In the genomic region with DNA sequence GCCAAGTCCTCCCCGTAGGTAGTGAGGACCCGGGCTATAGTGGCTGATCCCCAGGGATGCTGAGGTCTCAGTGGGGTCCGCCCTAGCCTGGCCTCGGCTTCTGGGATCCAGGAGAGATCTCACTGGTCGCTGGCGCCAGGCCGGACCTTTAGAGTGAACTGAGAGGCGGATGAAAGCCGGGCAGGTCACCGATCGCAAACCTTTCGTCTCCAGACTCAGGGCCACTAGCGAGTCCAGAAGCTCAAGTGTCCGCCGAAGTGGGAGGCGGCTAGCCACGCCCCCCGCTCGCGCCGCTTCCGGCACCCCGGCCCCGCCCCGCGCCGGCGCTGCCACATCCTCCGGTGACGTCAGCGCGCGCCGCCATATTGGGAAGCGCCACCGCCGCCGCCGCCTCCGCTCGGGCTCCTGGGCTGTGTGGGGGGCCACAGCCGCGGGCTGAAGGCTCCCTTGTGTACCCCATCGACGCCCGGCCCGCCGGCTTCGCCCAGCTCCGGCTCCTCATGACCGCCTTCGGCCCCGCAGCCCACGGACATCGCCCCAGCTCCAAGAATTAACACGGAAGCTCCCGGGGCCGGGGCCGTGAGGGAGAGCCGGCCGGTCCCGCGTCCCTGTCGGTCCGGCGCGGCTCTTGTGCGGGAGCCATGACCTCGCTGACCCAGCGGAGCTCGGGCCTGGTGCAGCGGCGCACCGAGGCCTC, we compare ENCODE assay signal across 8 mouse cellular contexts. TPM values are rescaled to one million over a fixed set of nuclear protein-coding genes. Genes with fewer than 3 reads are reported as not detected.
DNase-seq lines count a peak whose midpoint lies in the region; ATAC-seq lines count a peak whose summit lies in the region.

A gene (plus strand): TSS at position 360 of the 697 bp plus-strand sequence.

- ATAC-seq in hindbrain, embryonic 13.5 days (ENCODE audit: low FRiP score), result peak; percentile 96

- WGBS in hindbrain, embryonic 13.5 days, result under 1% methylated on average over 72 of the region's 74 CpGs

- peaks cover 37% of the 10 kb centered on the region for H3K4me1 ChIP-seq in hindbrain, embryonic 13.5 days (replicated peaks)

- peak within 1 kb of the TSS; percentile 94 for H3K9ac ChIP-seq in hindbrain, embryonic 13.5 days

- peak within 1 kb of the TSS; percentile 74 for H3K4me2 ChIP-seq in hindbrain, embryonic 13.5 days

- H3K27ac ChIP-seq in hindbrain, embryonic 13.5 days, result peak within 1 kb of the TSS; percentile 96

- H3K27me3 ChIP-seq in hindbrain, embryonic 13.5 days, result peaks cover 23% of the 10 kb centered on the region

- peak within 1 kb of the TSS; percentile 99 for H3K4me3 ChIP-seq in hindbrain, embryonic 13.5 days

- H3K36me3 ChIP-seq in hindbrain, embryonic 13.5 days, result no peaks in the 10 kb centered on the region

- H3K9me3 ChIP-seq in hindbrain, embryonic 13.5 days, result no peaks in the 10 kb centered on the region

- DNase-seq in NIH3T3 (ENCODE audit: low read depth), result peak; percentile 98
- peak; percentile 99 for DNase-seq in cerebellum, postnatal 10 days
- DNase-seq in frontal cortex, postnatal 14 days (ENCODE audit: low spot score in 2 of 2), result peak; percentile 85 to 92
- DNase-seq in layer of hippocampus, postnatal 25 days (ENCODE audit: extremely low spot score in 1 of 2, low spot score in 1 of 2), result peak; percentile 93 to 94
- peak; percentile 94 for DNase-seq in lung, postnatal 25 days (ENCODE audit: low spot score)
- DNase-seq in retina, embryonic 14.5 days (ENCODE audit: low spot score), result peak; percentile 98
- peak; percentile 99 for DNase-seq in thymus, postnatal 4 days

RNA-seq across cellular contexts. Expression of the gene that starts here (rescaled TPM):
- 67.1 and 75.1 TPM in 2 replicates for polyA plus RNA-seq in hindbrain, embryonic 13.5 days (2015; fragmentation: Nextera tagmentation; extraction: Ambion mirVana)
- total RNA-seq in layer of hippocampus, postnatal 25 days (2021), result 10 to 100 TPM; 90.6 to 98.8 TPM

Comparison
In these comparisons a context has a peak if more than half of its experiments do, and no peak if none do; other contexts are left out.
1. Peak in every context shown above with its lines: DNase-seq, ATAC-seq, H3K4me3 ChIP-seq and H3K27ac ChIP-seq.